Mouse (Mus musculus) left cerebral cortex, adult 11 months (tissue): ENCODE measurements at regions not wholly inside any gene's neighbourhood (a gene's known extent, or its start where the extent isn't known, plus 50 kb on each side); places are given as distances from the start of the nearest gene placed in this dataset.
A peak's percentile ranks its signal among the peaks of the same experiment; 100 is the strongest.

Experiments
- DNase-seq: peaks from one replicate; pipeline ENCODE4 v3.0.0; 2022; ENCODE audit warnings: low spot score

DNA sequence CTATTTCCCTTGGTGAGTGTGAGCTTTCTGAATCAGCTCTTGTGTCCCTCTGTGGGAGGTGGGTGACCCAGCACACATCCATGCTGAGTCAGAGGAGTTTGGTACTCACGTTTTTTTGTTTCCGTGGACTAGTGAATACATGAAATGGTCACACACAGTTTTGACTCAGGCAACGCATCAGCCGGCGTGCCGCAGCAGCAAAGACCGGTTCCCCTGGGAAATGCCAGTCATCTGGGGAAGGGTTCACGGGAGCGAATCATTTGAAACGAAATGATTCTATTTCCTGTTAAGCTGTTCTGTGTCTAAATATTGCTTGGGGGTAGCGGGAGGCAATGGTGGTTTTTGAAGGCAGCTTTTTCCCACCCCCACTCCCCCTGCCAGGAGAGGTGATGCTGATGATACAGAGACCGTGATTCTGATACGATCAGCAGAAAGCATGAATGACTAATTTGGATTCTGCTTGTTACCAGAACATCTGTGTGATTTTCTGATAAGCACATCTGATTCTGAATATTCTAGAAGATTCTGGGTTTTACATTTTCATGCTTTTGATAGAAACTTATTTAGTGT is 223.5 kb downstream of the Klf5 start:
- no peak for DNase-seq

DNA sequence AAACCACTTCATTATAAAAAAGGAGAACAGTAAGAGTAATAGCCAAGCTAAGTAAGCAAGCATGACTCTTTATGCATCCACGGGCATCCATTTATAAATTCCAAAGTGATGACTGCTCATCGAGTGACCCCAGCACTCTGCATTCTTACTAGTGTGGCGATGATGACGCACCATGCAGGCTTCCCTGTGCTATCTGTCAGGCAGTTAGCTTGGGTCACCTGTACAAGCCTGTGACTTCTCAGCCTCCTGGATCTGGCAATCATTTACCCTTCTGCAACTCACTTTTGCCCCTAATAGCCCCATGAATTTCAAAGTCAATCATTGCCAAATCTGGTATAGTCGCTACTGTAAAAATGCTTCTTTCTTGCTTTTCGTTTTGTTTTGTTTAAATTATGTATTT is 237.3 kb downstream of the Klf5 start:
- DNase-seq = no peak

DNA sequence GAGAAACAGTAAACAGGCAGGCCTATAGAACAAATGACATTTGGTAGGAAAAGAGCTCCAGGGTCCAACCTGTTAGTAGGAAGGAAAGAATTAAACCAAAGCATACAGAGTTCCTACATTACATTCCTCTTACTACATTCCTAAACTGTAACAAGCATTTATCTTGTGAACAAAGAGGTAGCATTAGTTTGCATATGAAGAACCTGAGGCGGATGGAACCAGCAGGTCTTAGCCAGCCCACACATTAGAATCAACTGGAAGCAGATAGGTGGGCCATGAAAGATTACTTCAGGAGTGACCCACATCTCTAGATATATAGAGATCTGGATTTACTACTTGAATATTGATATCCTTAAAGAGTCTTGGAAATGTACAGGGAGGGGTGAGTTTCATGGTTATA is 238.8 kb downstream of the Klf5 start:
- DNase-seq = no peak

DNA sequence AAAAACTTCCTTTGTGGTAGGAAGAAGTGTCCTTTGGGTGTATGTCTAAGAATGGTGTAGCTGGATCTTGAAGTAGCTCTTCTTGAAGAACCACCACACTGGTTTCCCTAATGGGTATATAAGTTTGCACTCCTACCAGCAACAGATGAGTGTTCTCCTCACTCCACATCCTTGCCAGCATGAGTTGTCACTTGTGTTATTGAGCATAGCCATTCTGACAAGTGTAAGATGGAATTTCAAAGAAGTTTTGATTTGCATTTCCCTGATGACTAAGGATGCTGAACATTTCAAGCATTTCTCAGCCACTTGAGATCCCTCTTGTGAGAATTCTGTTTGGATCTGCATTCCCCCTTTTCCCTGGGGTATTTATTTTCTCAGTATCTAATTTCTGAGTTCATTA is 243.2 kb downstream of the Klf5 start:
- no peak for DNase-seq

DNA sequence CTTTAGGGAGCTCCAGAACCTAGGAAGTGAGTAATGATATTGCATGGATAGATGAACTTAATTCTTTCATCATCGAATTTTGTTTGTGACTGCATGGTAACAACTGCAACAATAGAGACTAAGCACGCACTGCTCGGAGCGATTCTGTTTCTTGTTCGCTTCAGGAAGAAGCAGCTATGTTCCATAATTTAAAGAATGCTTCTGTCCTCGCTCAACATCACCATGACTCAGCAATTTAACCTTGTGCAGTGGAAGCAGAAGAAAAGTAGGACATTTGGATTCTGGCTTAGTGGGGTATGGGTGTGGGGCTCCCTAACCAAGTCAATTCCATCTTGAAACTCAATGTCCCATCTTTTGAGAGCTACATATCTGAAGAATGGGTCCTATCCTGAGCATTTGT is 249.4 kb downstream of the Klf5 start:
- DNase-seq = no peak

DNA sequence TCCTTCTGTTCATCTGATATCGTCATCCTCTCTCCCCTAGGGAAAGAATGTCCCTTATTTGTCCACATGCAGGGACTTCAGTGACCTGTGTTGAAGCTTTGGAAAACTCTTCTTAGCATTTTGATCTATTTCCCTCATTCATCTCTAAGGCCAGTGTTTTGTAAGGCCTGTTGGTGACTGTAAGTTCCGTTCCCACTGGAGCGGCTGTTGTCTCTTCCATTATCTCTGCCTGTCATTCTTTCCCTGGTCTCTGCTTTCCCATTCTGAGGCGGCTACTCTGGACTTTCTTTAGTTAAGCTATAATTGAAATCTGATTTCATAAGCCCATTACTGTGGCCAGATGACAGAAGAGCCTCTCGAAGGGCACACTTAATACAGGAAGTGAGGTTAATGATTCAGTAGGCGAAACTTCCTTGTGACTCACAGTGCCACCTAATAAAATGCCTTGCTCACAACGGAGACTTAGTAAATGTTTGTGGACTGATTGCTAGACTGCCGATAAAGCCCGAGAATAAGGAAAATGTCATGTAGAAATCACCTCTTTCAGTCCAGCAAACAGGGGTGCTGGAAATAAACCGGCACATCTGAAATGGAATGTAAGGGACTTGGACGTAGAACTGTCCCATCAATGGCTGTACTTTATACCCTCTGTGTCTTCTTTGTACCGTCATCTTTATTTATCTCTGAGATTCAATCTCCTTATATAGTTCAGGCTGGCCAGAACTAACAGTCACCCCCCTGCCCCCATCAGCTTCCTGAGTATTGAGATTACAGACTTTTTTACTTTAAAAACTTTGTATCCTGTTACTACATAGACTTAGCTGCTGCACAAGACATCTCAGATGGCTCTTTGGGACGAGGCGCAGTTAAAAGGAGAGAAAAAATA is 250.1 kb downstream of the Klf5 start:
- DNase-seq = no peak

DNA sequence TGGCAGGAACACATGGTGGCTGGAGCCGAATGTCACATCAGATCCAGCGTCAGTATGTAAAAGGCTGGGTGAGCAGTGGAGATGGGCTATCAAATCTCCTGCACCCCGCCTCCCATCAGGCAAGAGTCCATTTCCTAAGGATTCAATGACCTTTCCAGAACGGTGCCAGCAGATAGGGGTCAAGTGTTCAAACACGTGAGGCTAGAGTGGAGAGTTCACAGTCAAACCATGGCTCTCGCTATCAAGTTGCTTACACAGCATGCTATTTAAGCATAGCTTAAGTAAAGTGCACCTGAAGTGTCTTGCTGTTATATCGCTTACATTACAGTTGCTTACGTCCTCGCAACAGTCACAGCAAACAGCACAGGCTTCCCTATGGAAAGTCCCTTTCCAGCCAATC is 265.5 kb downstream of the Klf5 start:
- no peak for DNase-seq

DNA sequence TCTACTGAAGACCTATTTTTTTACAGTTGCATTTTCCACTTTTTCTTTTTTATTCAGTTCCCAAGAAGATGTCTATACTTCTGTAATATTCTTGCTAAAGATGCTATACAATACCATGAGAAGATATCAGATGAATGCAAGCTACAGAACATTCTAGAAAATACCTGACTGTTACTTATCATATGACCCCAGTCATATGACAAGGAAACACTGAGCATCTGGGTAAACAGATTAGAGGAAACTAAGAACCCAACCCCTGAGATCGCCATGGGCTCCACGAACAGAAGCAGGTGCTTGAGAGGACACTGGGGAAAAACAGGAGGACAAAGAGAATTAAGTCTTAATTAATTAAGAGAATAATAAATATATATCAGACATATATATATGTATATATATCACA is 275.7 kb downstream of the Klf5 start:
- no peak for DNase-seq

DNA sequence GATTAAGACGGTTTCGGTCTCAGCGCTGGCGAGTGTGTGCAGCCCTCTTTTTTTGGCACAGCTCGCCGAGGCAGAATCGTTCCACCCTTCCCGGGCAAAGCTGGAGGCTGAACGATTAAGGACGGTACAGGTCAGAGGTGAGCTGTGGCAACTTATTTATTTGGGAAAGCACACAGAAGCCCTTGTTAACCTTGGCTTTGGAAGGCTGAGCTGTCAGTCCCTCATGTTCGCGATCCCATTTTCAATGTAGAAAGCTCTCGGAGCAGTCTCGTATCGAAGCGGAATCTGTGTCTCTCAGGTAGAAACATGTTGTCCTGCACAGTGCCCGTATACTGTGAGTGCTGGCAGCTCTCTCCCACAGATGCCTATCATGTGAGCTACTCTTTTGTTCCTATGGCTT is 280.2 kb downstream of the Klf5 start:
- no peak for DNase-seq

DNA sequence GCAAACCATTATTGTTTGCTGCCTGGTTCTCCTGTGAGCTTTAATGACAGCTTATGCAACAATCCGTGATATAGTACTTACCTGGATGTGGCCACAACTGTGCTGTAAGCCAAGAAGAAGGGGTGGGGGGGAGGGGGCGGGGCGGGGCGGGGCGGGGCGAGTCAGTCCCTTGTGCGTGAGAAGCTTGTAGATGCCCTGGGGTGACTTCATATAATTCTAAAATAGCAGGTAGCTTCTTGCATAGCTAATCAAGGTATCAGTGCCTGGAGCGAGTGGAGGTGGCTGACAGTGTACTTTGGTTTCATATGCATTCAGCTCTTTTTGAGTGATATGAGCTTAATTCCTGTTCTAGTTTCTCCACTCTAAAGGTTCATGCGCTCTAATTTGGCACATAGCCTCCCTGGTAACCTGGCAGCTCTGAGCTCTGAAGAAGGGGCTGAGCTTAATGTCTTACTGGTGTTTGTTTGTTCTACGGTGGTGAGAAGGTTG is 280.8 kb downstream of the Klf5 start:
- peak; percentile 34 for DNase-seq

DNA sequence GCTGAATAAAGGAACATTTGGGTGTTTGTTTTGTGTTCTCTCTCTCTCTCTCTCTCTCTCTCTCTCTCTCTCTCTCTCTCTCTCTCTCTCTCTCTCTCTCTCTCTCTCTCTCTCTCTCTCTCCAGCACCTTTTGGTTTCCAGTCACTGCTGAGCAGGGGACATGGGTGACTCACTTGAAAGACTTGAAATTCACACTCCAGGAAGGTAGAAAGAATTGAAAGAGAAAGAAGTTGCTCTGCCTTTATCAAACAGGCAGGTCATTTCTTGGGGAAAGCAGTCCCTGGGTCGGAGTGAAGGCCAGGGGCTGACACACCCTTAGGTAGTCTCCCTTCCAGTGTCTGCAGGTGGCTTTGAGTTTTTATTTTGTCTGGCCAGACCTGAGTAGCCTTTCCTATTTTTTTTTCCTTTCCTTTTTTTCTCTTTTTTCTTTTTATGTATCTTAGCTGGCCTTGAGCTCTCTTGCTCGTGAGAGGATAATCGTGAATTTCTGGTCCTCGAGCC is 281.3 kb downstream of the Klf5 start:
- DNase-seq = no peak

DNA sequence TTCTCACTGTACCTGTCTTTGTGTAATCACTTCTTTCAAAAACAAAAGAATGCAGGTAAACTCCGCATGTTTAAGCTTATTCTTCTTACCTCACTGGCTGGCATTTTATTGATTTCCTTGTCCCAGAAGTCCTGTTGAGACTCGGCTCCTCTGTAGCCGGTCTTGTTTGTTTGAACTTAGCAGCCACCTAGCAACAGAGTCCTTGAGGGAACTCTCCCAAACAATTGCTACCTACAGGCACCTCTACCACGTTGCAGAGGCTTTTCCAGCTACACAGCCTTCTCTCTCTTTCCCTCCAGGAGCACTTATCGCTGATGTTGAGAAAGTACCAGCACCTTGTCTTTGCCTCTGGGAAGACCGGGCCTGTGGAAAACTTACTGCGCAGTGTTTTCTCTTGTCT is 285.7 kb downstream of the Klf5 start:
- DNase-seq = no peak

DNA sequence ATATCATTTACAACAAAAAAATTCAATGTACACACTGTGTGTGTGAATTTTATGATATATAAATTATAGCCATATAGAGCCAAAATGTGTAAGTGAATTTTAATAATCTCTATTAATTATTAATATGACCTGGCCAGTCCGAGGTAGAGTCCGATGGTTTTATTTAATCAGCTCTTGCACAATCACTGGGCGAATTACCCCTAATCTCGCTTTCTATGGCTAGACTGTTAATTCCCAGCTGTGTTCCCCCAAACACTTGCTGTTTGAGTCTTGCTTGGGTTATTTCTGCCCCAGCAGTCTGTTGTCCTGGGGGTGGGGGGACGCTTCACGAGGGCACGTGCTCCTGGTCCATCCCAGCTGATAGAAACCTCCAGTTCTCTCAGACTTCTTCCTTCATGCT is 287.5 kb downstream of the Klf5 start:
- DNase-seq = no peak

DNA sequence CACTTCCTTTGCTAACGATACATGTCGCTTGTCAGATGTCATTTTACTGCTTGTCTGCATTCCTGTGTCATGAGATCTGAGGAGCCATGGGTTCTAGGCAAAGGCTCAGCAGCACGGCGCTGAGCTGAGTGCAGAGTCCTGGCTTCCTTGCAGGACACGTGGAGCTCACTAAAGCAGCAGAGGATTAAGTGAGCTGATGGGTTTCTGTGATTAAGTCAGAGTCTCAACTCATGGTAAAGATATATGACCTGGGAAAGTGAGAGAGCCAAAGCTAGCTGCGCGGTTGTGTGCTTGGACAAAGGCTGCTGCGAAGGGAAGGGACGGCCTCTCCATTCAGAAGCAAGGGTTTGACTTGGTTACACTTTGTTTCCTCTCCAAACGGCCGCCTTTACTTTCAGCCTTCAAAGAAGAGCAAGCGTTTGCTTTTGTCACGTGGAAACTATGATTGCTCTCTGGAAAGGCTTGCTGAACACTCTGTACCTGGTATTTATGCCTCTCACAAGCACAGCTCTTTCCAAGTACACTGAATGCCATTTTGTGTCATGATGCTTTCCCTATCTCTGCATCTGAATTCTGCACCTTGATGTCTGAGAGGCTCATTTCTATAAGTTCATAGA is 292.5 kb downstream of the Klf5 start:
- DNase-seq = no peak

DNA sequence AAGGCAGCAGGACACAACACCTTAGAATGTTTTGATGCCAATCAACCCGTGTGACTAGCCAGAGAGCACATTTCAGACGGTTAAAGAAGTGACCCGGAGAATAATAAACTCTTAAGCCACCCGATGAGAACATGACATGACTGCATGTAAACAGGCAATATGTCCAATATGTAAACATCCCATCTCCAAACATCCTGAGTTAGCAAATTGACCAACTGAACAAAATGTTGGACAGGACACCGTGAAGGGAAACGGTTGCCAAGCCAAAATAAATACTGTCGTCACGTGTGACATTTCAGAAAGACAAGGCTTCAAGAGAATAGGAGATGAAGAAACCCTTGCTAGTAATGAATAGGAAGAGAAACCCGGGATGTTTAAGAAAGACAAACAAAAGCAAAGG is 294.4 kb downstream of the Klf5 start:
- DNase-seq = no peak

DNA sequence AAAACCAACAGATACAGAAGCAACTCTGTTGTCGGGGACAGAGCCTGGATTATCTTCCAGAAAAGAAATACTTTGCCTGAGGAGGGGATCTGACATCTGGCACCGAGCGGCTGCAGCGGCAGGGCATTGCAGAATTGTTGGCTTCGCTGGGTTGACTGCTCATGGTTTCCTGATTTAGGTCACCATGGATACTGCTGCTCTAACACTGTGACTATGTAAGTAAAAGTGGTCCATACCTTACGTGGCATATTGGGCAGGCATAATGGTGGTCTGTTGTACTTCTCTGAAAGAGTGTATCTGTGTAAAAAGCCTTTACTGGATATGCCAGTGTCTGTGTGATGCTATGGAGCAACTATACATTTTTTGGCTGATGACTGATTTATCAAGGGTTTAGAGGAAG is 295.4 kb downstream of the Klf5 start:
- DNase-seq = no peak

DNA sequence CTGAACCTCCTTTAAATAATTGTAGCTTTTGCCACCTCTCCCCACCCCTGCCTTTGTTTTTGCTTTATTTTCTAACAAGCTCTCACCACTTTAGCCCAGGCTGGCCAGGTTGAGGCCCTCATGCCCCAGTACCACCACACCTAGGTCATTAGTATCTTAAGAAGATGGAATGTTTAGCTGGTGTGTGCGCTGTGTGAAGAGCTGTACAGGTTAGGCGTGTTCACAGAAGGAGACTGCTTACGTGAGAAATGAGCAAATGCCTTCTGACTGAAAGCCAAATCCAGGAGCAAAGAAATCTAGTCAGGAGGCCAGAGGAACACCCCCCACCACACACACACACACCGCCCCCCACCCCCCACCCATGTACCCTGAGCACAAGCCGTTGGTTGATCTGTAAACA is 303.4 kb downstream of the Klf5 start:
- no peak for DNase-seq

DNA sequence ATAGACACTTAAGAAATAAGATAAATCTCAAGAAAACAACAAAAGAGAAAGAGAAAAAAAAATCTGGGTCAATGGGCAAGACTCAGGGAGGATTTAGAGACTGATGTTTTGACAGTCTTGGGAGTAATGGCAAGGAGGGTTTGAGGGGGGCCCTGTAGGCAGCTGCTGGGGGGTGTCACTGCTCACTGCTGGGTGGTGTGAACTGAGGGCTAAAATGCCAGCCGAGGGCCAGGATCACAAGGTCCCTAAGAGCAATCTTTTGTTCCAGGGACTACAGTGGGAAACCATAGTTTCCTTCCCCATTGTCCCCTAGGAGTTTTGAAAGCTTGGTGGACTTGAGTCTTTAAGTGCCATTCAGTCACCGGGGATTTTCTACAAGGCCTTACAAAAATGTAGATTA is 304.8 kb downstream of the Klf5 start:
- DNase-seq = no peak

DNA sequence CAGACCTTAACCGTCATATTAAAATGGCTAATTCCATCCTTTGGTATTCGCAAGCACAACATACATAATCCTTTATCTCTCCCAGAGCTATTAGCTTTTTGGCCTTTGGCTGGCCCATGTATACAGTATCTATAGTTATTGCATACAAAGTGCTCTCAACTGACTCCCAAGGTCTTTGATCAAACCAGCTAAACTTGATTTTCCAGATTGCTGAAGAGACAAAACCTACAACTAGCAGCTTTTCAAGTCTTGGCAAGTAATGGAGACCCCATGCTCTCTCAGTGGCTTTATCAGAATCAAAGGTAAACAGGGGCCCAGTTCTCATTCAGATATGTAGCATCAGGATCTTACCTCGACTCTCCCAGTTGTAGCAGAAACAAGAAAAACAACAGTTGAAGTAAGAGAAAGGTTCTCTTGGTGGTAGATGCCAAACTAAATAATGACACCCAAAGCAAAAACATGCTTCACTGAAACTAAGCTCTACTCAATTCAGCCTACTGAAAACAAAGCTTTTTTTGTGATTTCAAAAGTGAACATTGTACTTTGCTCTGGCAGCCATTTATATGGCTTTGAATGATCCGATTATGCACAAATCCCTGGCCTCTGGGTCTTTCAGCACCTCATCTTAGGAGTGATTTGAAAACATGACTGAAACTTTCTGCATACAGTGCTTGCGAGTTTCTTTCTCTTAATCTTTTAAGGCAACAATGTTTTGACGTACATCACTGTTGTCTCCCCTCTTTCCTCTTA is 307.0 kb downstream of the Klf5 start:
- DNase-seq = no peak

DNA sequence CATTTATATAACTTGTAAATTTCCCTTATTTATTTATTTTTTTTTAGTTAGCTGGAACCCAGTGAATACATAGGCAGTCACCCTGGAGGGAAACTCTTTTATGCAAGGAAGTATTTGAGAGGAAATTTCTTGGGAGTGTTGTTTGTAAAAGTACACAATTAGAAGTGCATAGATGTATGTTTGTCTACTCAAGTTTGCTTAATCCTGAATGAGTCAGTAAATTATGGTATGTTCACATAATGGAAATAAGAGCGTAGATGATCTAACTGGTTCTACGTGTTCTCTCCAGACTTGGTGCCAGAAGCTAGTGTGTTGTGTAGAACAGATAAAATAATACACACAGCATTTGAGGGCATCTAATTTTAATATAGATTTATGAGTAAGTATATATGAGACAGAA is 310.5 kb downstream of the Klf5 start:
- no peak for DNase-seq

DNA sequence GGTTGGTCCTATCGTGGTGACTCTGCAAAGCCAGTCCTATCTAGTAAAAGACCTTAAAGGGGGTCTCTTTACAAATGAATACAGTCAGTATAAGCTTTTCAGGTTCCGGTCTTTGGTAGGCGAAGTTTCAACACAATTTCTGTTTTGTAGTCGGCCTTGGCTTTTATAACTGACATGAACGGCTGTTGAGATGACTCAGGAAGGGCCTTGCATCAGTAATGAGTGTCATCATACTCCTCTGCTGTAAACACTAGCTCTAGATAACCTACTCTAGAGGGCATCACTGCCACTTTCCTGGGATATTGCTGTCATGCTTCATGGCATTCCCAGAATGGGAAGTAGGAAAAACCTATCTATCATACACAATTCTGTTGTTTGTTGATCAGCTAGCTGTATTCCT is 312.9 kb downstream of the Klf5 start:
- DNase-seq = no peak

DNA sequence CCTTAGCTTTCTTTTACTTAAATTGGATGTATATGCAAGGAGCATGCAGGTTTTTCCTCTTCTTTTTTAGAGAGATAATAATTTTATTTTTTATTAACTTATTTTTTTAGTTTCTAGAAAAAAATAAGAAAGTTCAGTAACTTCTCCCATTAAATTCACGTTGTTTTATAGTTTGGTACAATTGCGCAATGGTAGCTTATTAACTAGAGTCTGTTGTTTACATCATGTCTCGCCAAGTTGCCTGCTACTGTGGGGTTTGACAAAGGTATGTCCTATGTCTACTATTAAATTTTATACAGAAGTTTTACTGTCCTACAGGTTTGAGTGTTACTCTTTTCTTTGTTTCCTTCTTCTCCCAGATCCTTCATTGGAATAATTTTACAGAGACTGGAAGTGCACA is 313.6 kb downstream of the Klf5 start:
- no peak for DNase-seq

DNA sequence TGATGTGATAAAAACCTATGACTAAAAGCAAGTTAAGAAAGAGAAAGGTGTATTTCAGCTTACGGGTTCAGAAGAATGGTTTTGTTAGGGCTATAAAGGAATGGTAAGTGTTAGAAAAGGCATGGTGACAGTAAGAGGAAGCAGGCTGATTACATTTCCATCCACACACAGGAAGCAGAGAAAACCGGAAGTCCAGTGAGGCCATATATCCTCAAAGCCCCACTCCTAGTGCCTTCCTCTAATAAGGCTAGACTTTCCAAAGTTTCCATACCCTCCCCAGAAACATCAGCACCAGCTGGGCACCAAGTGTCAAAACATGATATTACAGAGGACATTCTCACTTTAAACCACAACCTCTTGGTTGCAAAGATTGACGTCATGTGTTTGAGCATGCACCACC is 316.3 kb downstream of the Klf5 start:
- no peak for DNase-seq
